Mouse (Mus musculus): ENCODE results near the gene Hmbs. TPM values are rescaled to one million over a fixed set of nuclear protein-coding genes. Genes with fewer than 3 reads are reported as not detected.
"Not testable (repeated sequence)": the region's sequence is repeated elsewhere in the genome, so short reads cannot be mapped to it uniquely, and the experiment has no call there.

Gene Hmbs
- total RNA-seq (2015), result 63.1 and 83.4 TPM in 2 replicates
- total RNA-seq (2017), result 31.2 and 41.1 TPM in 2 replicates

- peak; percentile 90 for ATAC-seq (ENCODE audit: poor library complexity, severe bottlenecking)
Observed at GRCm38 (mm10) chr9:44343781-44344421, at the start of gene Hmbs. Gene Hmbs (minus strand): TSS chr9:44344228.

GRCm38 (mm10) chr9:44391466-44391865 lies 47.4 kb upstream of the Hmbs start:
- ATAC-seq (ENCODE audit: poor library complexity, severe bottlenecking), result peak; percentile 82

- peak; percentile 87 for ATAC-seq (ENCODE audit: poor library complexity, severe bottlenecking)
Observed at GRCm38 (mm10) chr9:44389273-44389672, 45.2 kb upstream of the Hmbs start.

- no peak for ATAC-seq (ENCODE audit: poor library complexity, severe bottlenecking)
Observed at GRCm38 (mm10) chr9:44387221-44387620, 43.2 kb upstream of the Hmbs start.

GRCm38 (mm10) chr9:44384596-44384995 lies 40.6 kb upstream of the Hmbs start:
- no peak for ATAC-seq (ENCODE audit: poor library complexity, severe bottlenecking)

GRCm38 (mm10) chr9:44379862-44380261 lies 35.8 kb upstream of the Hmbs start:
- ATAC-seq (ENCODE audit: poor library complexity, severe bottlenecking), result no peak

- ATAC-seq (ENCODE audit: poor library complexity, severe bottlenecking), result peak; percentile 98
Observed at GRCm38 (mm10) chr9:44379054-44379834, 35.2 kb upstream of the Hmbs start, which contains the start of gene Hyou1. Gene Hyou1 (plus strand): TSS chr9:44379490.

- no peak for ATAC-seq (ENCODE audit: poor library complexity, severe bottlenecking)
Observed at GRCm38 (mm10) chr9:44378153-44378730, 34.2 kb upstream of the Hmbs start.

- ATAC-seq (ENCODE audit: poor library complexity, severe bottlenecking), result not testable (repeated sequence)
Observed at GRCm38 (mm10) chr9:44377335-44377734, 33.3 kb upstream of the Hmbs start.

- no peak for ATAC-seq (ENCODE audit: poor library complexity, severe bottlenecking)
Observed at GRCm38 (mm10) chr9:44376141-44376540, 32.1 kb upstream of the Hmbs start.

GRCm38 (mm10) chr9:44373386-44373785 lies 29.4 kb upstream of the Hmbs start:
- ATAC-seq (ENCODE audit: poor library complexity, severe bottlenecking), result no peak

- ATAC-seq (ENCODE audit: poor library complexity, severe bottlenecking), result no peak
Observed at GRCm38 (mm10) chr9:44364480-44364879, 20.5 kb upstream of the Hmbs start.

GRCm38 (mm10) chr9:44361931-44362330 lies 17.9 kb upstream of the Hmbs start:
- not testable (repeated sequence) for ATAC-seq (ENCODE audit: poor library complexity, severe bottlenecking)

GRCm38 (mm10) chr9:44361190-44361917 lies 17.3 kb upstream of the Hmbs start, which contains the start of gene Vps11:
Gene Vps11 (minus strand): TSS chr9:44361670.
- peak; percentile 94 for ATAC-seq (ENCODE audit: poor library complexity, severe bottlenecking)

GRCm38 (mm10) chr9:44357207-44357606 lies 13.2 kb upstream of the Hmbs start:
- ATAC-seq (ENCODE audit: poor library complexity, severe bottlenecking), result 0 out of 2 replicates have a peak, but pooled peaks have one; percentile 39

- ATAC-seq (ENCODE audit: poor library complexity, severe bottlenecking), result no peak
Observed at GRCm38 (mm10) chr9:44353142-44353541, 9.1 kb upstream of the Hmbs start.

- no peak for ATAC-seq (ENCODE audit: poor library complexity, severe bottlenecking)
Observed at GRCm38 (mm10) chr9:44352337-44352736, 8.3 kb upstream of the Hmbs start.

GRCm38 (mm10) chr9:44351396-44351795 lies 7.4 kb upstream of the Hmbs start:
- ATAC-seq (ENCODE audit: poor library complexity, severe bottlenecking), result no peak

GRCm38 (mm10) chr9:44348546-44348945 lies 4.5 kb upstream of the Hmbs start:
- no peak for ATAC-seq (ENCODE audit: poor library complexity, severe bottlenecking)

GRCm38 (mm10) chr9:44347621-44348020 lies 3.6 kb upstream of the Hmbs start:
- no peak for ATAC-seq (ENCODE audit: poor library complexity, severe bottlenecking)

GRCm38 (mm10) chr9:44347166-44347565 lies 3.1 kb upstream of the Hmbs start:
- no peak for ATAC-seq (ENCODE audit: poor library complexity, severe bottlenecking)

All from megakaryocyte, adult 5-6 weeks (primary cell).